Mouse (Mus musculus): ENCODE measurements at regions not wholly inside any gene's neighbourhood (a gene's known extent, or its start where the extent isn't known, plus 50 kb on each side); places are given as distances from the start of the nearest gene placed in this dataset.

DNA sequence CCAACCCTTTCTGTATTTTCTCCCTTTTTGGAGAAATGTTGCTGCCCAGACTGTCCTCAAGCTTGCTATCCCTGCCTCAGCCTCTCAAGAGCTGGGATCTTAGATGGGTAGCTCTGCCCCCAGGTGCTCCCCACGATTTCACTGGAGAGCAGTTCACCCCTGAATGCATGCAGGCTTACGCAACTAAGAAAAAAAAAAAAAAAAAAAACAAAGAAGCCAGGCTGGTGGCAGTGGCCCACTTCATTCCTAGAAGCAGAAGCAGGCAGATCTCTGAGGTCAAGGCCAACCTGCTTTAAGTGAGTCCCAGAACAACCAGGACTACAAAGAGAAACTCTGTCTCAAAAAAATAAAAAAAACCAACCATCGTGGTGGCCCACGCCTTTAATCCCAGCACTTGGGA, 51.2 kb upstream of the Fbxo11 start:
- no peak for DNase-seq (ENCODE audit: low read depth, low spot score)

DNA sequence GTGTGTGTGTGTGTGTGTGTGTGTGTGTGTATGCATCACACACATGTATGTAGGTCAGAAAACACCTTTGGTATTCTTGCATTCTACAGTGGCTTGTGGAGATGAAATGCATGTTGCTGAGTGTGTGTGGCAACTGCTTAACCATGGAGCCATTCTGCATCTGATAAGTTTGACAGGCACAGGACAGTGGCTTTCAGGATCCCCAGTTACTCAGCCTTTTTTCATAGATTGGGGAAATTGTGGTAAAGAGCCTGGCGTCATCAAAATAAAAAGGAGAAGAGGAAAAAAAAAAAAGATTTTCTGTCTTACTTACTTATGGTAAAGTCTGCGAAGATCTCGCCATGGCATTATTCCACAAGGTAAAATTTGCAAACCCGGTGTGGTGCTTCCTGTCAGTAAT, 53.6 kb upstream of the Fbxo11 start:
- no peak for DNase-seq (ENCODE audit: low read depth, low spot score)

DNA sequence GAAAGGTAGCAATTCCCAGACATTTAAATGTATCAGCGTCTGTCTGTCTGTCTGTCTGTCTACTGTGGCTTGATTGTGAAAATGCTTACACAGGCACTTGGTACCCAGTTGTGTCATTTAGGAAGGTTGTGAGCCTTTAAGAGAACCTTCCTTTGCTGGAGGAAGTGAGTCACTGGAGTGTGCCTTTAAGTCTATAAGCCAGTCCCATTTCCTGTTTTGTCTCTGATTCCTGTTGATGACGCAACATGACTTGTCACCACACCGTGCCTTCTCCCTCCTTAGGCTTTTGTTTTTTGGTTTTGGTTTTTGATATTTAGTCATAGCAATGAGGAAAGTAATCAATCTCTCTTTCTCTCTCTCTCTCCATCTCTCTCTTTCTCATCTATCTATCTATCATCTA, 58.6 kb upstream of the Fbxo11 start:
- DNase-seq (ENCODE audit: low read depth, low spot score): no peak

DNA sequence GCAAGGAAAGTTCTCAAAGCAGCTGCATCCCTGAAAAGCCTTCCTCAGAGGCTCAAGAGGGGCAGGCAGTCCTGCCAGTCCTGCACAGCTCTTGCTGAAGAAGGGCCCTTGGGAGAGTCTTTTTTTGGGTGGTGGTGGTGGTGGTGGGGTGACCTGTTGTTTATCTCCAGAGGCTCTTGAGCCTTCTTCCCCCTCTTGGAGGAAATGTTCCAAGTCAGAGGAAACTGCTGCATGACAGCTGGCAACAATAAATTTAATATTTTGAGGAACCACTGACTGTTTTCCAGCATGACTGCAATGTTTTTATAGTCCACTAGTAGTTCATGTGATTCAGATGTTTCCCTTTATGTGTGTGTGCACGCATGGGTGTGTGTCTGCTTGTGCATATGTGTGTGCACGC, 62.0 kb upstream of the Fbxo11 start:
- DNase-seq (ENCODE audit: low read depth, low spot score): no peak

DNA sequence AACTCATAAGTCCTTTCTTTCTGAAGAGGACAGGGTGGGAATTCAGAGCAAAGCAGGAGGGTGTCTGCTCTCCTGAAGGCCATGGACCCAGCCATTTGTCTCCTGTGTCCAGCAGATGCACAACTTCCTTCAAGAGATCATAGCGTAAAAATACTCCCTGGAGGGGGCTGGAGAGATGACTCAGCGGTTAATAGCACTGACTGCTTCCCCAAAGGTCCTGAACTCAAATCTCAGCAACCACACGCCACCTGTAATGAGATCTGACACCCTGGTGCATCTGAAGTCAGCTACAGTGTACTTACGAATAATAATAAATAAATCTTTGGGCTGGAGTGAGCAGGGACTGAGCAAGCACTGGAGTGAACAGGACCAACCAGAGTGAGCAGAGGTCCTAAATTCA, 66.2 kb upstream of the Fbxo11 start:
- no peak for DNase-seq (ENCODE audit: low read depth, low spot score)

DNA sequence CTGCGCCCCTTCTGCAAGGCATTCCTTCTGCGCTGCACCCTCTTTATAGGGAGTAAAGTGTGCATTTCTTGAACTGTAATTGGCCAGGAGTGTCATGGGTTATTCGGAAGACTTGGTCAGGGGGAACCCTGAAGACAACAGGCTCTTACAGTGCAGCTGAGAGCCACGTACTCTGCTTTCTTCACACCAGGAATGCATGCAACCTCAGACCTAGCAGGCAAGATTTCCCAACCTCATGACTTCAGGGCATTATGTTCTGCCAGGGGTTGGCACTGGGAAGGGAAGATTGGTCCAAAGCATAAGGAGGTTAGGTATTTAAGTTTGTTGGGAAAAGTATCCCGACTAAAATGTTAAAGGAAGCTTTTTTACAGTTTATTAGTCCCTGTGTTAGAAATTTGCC, 66.9 kb upstream of the Fbxo11 start:
- DNase-seq (ENCODE audit: low read depth, low spot score): no peak

DNA sequence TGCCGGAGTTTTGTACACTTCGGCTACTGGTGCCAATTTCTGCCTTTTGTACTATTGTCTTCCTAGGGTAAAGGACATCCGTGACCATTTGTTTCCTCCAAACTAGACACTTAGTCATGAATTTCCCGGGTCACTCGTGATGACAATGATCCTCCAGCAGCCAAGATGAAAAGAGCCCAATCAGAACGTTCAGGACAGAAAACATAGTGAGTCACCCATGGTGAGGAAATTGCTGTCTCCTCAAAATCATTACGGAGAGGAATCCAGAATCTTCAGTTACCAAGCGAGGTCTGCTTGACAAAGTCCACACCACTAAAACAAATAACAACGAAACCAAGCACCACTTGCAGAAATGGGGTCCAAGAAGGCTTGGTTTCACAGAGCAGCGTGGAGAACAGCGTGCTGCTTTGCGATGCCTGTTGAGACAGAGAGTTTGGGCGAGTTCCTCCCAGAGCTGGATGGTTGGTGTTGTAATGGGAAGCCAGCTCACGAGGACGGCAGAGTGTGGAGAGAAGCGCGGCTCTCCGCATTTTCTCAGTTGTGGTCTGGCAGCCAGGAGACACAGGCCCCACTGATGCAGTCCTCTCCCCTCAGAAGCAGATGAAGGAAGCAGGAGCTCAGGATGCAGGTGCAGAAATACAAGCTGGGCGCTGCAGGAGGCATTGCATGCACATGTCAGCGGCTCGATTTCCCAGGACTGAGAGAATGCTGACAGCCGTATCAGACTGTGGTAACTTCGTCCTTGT, 67.7 kb upstream of the Fbxo11 start:
- DNase-seq (ENCODE audit: low read depth, low spot score): no peak

DNA sequence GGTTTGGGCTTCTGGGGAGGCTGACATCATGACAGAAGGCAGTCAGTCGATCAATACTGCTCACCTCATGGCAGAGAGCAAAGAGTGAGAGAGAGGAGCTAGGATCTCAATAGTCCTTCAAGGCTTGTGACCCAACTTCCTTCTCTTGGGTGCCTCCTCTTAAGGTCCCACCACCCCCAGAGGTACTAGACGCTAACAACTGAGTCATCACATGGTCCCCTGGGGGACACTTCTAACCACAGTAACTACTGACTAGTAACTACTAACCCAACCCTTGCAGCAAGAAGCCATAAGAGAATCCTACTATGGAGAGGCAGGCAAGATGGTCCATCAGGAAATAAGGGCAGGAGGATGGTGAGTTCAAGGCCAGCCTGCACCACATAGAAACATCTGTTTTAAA, 69.5 kb upstream of the Fbxo11 start:
- no peak for DNase-seq (ENCODE audit: low read depth, low spot score)

DNA sequence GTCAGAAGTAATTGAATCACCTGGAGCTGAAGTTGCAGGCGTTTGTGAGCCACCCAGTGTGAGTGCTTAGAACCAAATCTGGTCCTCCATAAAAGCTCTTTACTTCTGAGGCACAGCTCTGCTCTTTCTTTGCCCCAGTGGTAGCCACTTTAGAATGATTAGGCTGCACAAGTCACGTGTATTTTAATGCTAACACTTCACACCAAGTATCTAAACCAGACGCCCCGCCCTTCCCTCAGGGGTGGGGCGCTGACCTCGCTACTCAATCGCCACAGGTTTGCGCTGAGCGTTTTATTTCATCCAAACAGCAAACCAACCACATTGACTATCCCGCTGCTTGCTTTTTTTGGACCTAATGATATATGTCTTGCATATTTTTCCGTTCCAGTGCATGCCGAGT, 76.4 kb upstream of the Fbxo11 start:
- DNase-seq (ENCODE audit: low read depth, low spot score): no peak

DNA sequence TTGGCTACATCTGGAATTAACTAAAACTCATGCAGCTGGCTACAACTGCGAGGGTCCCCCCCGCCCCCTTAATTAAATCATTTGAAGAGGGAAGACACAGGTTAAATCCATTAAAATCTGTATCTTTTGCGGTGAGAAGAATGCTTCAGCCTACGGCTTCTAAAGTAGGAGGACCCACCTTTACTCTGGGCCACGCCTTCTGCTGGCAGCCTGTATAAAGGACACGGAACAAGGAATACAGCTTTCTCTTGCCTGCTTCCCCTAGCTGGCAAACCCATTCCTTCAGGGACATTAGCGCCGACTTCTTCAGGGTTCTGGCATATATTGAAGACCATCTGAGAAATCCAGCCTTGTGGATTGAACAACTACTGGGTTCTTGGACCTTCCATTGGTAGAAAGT, 76.9 kb upstream of the Fbxo11 start:
- no peak for DNase-seq (ENCODE audit: low read depth, low spot score)

DNA sequence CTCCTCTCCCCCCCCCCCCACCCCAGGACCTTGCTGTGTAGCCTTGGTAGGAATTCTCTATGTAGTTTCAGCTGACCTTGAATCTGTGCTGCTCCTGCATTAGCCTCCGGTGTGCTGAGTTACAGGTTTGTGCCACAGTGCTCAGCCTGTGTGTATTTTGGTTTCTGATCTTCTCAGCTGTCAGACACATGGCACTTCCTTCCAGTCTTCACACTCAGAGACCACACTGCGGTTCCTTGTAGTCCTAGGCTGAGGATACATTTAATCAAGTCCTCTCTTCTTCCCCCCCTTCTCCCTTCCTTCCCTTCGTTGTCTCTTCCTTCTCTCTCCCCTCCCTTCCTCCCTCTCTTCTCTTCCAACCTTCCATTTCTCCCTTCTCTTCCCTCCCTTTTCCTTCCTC, 77.7 kb upstream of the Fbxo11 start:
- no peak for DNase-seq (ENCODE audit: low read depth, low spot score)

DNA sequence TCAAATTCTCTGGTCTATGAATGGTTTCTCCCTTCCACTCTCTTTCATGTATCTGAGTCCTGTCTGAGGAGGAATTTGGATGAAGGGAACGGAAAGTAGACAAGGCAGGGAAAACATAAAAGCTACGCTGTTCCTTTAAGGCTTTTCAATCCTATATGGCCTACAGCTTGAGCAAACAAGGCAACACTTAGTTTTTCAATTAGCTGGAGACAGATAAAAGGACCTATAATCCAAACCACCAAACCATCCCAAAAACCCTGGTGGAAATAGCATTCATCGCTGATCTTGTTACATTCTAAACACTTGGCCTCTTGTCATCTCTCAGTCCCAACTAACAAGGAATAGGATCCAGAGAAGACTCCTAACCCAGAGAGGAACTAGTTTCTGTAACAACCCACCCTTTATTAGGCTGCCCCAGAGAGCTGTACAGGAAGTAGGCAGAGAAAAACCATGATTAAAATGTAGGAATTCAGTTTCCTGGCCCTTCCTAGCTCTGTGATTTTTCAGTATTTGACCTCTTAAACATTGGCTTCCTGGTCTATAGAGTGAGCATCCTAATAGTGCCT, 78.4 kb upstream of the Fbxo11 start:
- no peak for DNase-seq (ENCODE audit: low read depth, low spot score)

DNA sequence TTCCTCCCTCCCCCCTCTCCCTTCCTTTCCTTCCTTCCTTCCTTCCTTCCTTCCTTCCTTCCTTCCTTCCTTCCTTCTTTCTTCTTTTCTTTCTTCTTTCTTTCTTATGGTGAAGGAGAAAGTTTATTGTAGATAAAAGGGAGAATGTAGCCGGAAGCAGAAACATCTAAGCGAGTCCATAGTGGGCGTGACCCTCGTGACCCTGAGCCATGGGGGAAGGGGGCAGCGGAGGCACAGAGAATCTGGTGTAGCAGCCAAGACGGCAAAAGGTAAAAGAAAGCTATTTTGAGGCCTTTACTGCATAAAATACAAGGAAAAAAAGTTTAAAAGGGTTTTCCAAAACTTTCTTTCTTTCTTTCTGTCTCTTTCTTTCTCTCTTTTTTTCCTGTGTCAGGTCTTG, 93.5 kb upstream of the Fbxo11 start:
- no peak for DNase-seq (ENCODE audit: low read depth, low spot score)

DNA sequence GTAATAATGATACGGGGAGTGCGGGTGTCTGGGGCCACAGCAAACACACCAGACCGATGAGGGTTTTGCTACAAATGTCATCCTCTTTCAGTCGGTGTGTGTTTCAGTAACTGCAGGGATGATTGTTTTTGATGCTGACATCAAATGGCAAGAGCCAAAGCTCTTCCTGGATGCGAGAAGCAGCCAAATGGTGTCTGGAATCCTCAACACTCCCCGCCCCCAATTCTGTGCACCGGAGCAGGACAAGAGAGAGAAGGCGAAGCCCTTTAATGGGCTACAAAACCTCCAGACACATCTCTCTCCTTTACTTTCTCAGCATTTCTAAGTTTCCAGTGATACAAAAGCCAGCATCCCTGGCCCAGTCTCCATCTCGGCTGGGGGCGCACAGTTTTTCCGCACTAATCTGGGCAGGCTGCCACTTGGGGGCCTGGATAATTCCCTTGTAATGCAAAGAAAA, 94.1 kb upstream of the Fbxo11 start:
- no peak for DNase-seq (ENCODE audit: low read depth, low spot score)

DNA sequence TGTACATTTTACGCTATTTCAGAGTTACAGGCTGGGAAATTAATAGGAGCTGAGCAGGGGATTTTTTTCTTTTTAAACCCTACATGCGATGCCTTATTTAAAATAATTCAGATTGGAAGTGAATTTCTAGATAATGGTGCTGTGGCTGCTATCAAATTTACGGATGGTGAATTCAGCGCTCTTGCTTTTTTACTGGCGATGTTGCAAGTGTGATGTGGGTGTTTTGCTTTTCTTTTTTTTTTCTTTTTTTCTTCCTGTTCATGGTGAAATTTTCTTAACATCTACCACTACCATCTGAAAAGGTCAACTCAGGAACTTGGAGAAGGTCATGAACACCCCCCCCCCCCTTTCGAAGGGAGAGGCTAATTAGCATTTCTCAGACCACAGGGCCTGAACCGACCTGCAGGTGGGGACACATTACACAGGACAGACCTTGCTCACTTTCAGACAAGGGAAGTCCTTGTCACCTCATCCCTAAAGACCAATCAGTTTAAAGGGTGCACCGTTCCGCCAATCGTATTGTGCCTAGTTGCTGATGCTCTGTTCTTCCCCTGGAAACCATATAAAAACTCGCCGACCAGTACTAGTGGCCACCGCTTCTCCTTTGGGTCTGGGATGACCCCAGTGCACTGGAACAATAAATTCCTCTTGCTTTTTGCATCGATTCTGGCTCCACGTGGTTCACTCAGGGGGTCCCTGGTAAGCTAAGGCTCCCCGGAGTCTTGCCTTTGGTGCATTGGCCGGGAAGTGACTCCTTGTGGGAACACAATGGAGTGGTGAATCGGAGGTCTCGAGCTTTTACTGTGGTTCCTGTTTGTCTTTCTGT, 95.0 kb upstream of the Fbxo11 start:
- DNase-seq (ENCODE audit: low read depth, low spot score): no peak

DNA sequence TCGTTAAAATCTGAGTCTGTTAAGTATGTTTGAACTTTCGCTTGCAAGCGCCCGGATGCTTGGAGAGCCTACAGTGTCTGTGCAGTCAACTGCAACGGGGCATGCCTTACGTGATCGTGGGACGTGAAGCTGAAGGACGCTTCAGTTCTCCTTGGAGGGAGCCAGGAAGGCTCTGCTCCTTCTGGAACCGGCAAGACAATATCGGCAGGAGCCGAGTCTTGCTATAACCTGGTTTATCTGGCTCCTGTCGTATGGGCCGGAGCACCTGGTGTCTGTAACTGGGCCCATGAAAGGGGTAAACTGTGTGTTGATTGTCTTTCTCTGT, 95.5 kb upstream of the Fbxo11 start:
- no peak for DNase-seq (ENCODE audit: low read depth, low spot score)

DNA sequence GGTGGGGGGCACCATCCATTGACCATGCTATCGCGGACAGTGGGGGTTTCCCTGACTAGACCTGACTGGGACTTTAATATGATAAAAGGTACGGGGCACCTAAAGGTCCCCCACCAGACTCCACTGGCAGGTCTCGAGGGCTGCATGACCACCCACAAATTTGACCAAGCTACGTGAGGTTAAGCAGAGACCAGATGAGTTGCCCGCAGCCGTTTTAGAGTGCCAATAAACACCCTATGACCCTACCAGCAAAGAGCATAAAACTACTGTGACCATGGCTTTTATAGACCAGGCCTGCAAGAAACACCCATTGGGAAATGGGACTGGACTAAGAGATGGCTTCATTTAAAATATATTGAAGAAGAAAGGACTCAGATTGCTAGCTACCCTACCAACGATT, 96.7 kb upstream of the Fbxo11 start:
- DNase-seq (ENCODE audit: low read depth, low spot score): no peak

DNA sequence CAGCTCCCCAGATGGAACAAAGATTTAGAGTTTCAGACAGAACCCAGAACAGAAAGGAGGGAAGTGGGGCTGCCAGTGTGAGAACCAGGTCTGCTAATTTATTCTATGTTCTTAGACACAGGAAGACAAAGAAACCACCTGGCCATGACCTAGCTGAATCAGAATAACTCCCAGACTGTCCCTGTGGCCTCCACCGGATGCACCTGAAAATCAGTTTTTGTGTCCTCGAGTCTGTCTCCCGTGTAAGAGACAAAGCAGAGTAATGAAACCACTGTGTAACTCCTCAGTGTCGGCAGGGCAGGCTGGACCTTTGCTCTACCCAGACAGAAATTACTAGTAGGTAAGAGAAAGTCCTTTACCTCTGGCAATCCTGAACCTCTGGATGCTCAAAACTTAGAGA, 99.7 kb upstream of the Fbxo11 start:
- no peak for DNase-seq (ENCODE audit: low read depth, low spot score)

DNA sequence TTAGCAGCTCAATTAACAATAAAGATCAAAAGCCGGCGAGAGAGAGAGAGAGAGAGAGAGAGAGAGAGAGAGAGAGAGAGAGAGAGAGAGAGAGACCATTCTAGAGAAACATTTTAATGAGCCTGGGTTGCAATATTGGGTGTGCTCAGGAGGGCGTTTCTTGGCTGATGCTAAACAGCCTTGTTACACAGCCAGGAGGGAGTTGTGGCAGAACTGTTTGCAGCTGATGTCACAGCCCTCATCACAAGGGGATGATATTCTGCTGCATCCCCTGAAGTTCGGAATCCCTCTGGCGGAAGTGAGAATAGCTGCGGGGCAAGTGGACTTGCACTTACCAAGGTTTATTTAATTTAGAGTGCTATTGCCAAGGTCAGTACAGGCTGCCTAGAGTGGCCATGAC, 100.7 kb upstream of the Fbxo11 start:
- DNase-seq (ENCODE audit: low read depth, low spot score): no peak

DNA sequence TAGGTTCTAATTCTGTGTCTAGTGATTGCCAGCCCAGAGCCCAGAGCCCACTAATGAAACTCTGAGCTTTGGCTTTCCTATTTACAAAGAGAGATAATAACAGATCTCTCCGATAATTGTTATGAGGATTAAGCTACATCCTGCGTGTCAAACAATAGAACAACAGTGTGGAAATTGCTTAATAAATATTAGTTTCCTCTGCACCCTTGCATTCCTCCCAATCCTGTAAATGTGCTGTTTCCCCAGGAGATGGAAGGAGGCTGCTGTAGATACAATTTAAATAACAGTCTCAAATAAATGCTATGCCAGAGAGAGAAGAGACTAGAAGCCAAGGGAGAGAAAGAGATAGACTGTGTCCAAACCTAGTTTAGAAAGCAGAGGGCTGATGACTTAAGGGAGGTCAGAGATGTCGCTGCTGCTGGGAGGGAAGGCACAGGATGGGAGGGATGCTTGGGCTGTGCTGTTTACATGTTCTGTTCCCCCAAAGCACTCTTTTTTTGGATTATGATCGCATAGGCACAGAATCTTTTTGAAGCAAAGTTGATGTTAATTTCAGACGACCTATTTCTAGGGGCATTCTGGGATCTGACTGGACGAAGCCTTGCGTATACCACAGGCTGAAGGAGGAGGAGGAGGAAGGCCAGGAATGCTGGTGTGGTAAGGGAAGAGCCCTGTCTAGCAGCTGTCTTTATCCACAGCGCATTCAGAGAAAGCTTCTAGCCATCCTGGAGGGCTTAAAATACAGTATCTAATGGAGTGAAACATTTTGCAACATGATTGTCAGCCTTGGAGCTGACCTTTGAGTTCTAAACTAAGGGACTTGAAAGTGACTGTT, 103.4 kb upstream of the Fbxo11 start:
- no peak for DNase-seq (ENCODE audit: low read depth, low spot score)

DNA sequence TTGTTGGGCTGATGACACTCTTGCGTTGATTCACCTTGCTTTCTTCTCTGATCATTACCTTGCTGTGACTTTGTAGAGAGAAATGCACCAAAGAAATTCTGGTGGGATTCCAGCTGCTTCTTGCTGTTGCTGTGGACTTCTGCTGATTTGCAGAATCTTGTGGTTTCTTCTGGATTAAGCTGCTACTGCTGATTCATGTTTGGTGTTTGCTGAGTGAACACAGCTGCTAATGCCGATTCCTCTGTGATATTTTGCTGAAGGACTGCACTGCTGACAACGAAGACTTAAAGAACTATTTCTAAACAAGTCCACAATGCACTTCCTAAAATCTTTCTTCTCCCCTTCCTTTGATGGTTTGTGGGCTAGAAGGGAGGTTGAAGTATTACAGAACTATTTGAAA, 106.5 kb upstream of the Fbxo11 start:
- no peak for DNase-seq (ENCODE audit: low read depth, low spot score)

DNA sequence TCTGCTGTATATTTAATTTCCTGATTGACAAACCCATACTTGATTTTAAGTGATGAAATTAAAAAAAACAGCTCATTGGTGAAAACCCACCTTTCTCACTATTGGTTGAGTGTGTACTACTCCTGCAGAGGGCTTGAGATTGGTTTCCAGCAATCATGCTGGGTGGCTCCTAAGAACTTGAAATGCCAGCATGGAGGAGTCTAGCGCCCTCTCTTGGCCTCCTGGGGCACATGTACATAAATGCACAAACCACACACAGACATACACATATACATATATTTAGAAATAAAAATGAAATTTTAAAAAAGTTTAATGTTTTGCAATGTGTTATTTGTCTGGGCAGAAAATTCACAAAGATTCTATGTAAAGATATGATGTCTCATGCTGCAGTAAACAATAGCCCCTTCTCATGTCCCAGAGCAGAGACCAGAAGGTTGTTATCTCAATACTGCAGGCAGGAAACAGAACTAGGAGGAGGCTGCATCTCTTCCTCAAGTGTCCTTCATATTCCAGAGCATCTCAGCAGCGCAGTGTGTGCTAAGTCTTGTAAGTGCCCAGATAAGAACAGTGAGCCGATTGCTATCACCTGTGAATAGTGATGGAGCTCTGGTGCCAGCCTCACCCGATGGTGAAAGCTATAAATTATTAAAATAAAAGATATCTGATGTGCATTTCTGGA, 108.4 kb upstream of the Fbxo11 start:
- no peak for DNase-seq (ENCODE audit: low read depth, low spot score)

Measured in forelimb bud, embryonic 11.5 days (tissue).